Mouse (Mus musculus) ovary, postnatal 14 days (tissue): ENCODE results near the gene Fmnl1.

ENCODE experiments used
- DNase-seq: peaks from one replicate; pipeline ENCODE4 v3.0.0; 2022; ENCODE audit warnings: low spot score

Fmnl1 gene

GRCm38 (mm10) chr11:103181911-103182310 is 11.0 kb downstream of the Fmnl1 start:
- no peak for DNase-seq

- peak; percentile 34 for DNase-seq
Measured at GRCm38 (mm10) chr11:103184891-103185290, 14.0 kb downstream of the Fmnl1 start.

- DNase-seq = no peak
Measured at GRCm38 (mm10) chr11:103192230-103192955, 21.5 kb downstream of the Fmnl1 start.

- no peak for DNase-seq
Measured at GRCm38 (mm10) chr11:103192956-103193824, 22.3 kb downstream of the Fmnl1 start.

- no peak for DNase-seq
Measured at GRCm38 (mm10) chr11:103193825-103194168, 22.9 kb downstream of the Fmnl1 start.

- no peak for DNase-seq
Measured at GRCm38 (mm10) chr11:103195236-103195635, 24.3 kb downstream of the Fmnl1 start.

GRCm38 (mm10) chr11:103195656-103196055 is 24.7 kb downstream of the Fmnl1 start:
- DNase-seq = no peak

GRCm38 (mm10) chr11:103197340-103197739 is 26.4 kb downstream of the Fmnl1 start:
- DNase-seq = no peak

- DNase-seq = no peak
Measured at GRCm38 (mm10) chr11:103198339-103198738, 27.4 kb downstream of the Fmnl1 start.

GRCm38 (mm10) chr11:103198911-103199803 is 28.2 kb downstream of the Fmnl1 start:
- peak; percentile 36 for DNase-seq

GRCm38 (mm10) chr11:103201664-103202063 is 30.8 kb downstream of the Fmnl1 start:
- DNase-seq = peak; percentile 59

- no peak for DNase-seq
Measured at GRCm38 (mm10) chr11:103202376-103202775, 31.5 kb downstream of the Fmnl1 start.

- DNase-seq = no peak
Measured at GRCm38 (mm10) chr11:103206203-103206602, 35.3 kb downstream of the Fmnl1 start.

GRCm38 (mm10) chr11:103208458-103208857 is 37.6 kb downstream of the Fmnl1 start, which contains the start of gene 1700023F06Rik:
TSS of gene 1700023F06Rik (minus strand) at chr11:103208558.
- DNase-seq = no peak

GRCm38 (mm10) chr11:103210291-103210690 is 39.4 kb downstream of the Fmnl1 start:
- DNase-seq = no peak

- DNase-seq = no peak
Measured at GRCm38 (mm10) chr11:103213712-103214111, 42.8 kb downstream of the Fmnl1 start.

- no peak for DNase-seq
Measured at GRCm38 (mm10) chr11:103215355-103215754, 44.4 kb downstream of the Fmnl1 start.

- DNase-seq = peak; percentile 33
Measured at GRCm38 (mm10) chr11:103217790-103218516, 47.0 kb downstream of the Fmnl1 start, which contains the start of gene Spata32. TSS of gene Spata32 (minus strand) at chr11:103218432.

- DNase-seq = no peak
Measured at GRCm38 (mm10) chr11:103218517-103218901, 47.6 kb downstream of the Fmnl1 start.

- no peak for DNase-seq
Measured at GRCm38 (mm10) chr11:103219259-103219658, 48.4 kb downstream of the Fmnl1 start.

GRCm38 (mm10) chr11:103219995-103220394 is 49.1 kb downstream of the Fmnl1 start:
- DNase-seq = no peak
